Mouse (Mus musculus): ENCODE measurements around the gene Zdhhc21. TPM values are rescaled to one million over a fixed set of nuclear protein-coding genes. Genes with fewer than 3 reads are reported as not detected.

Zdhhc21 gene
- polyA plus RNA-seq, 1 experiment from 2014 or later = 12.7 TPM

DNA sequence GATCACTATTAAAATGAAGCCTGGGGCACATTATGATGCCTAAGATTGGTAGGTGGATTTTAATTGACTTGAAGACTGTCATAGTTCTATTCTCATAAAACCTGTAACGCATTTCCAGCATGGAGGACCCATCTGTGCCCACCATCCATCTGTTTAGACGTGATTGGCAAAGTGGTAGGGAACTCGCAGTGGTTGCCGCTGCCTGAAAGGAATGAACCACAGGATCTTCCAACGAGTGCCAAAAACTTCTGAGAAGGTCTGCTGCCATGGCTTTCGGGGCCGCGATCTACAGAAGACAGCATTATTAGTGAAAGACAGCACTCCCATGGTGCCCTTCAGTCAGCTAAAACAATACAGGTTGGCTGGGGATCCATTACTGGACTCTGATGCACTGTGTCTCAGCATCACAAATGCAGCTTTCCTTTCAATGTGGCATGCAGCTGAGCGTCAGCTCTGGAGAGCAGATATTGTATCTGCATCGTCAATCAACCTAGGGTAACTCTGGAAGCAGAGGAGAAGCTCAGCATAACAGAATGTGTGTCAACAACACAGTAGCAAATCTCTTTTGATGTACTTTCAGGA is 53.5 kb downstream of the Zdhhc21 start:
- 90% methylated on average over 10 of the region's 10 CpGs for WGBS
- no peaks in the 10 kb centered on the region for H3K27me3 ChIP-seq (ENCODE audit: low read depth, poor library complexity, severe bottlenecking)
- H3K4me1 ChIP-seq = peaks cover 5% of the 10 kb centered on the region; the same call in 1 of the 2 replicates
- H3K27ac ChIP-seq (replicated peaks) = no peak overlapping the region
- H3K36me3 ChIP-seq = peaks cover 9% of the 10 kb centered on the region; the same call in 1 of the 2 replicates
- no peak for DNase-seq (ENCODE audit: low spot score)
- no peaks in the 10 kb centered on the region for H3K9me3 ChIP-seq (replicated peaks)
- no peak overlapping the region for H3K4me3 ChIP-seq

- DNase-seq (ENCODE audit: low spot score) = no peak
- Histone ChIP-seq H3K9me3 (replicated peaks) (no peaks in the 10 kb centered on the region), H3K27me3 (ENCODE audit: low read depth, poor library complexity, severe bottlenecking) (no peaks in the 10 kb centered on the region), H3K4me1 (peaks cover 5% of the 10 kb centered on the region; the same call in 1 of the 2 replicates), H3K27ac (replicated peaks) (no peak overlapping the region), H3K36me3 (peaks cover 5% of the 10 kb centered on the region; the same call in 1 of the 2 replicates), H3K4me3 (no peak overlapping the region)
- WGBS = 50% methylated on average over 2 of the region's 2 CpGs
Observed at GRCm38 (mm10) chr4:82804019-82804418, 55.7 kb downstream of the Zdhhc21 start.

DNA sequence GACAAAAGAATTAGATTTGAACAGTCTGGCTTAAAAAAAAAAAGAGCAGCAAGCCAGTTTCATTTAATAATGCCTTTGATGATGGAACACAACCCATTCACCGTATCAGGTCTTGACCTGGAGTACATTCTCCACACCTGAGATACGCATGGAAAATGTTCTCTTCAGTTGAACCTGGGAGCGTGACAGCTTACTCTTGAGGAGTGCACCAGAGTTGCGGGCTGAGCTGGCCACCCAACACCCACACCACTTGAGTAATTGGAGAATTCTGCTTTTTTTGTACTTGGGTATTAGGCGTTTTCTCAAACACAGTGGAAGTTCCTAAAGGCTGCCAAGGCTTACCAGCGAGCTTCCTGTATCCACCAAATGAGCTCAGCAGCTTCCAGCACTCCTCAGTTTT is 66.2 kb downstream of the Zdhhc21 start:
- Histone ChIP-seq H3K4me3 (no peak overlapping the region), H3K9me3 (replicated peaks) (no peaks in the 10 kb centered on the region), H3K36me3 (peaks cover 3% of the 10 kb centered on the region; the same call in 1 of the 2 replicates), H3K27me3 (ENCODE audit: low read depth, poor library complexity, severe bottlenecking) (no peaks in the 10 kb centered on the region), H3K4me1 (no peaks in the 10 kb centered on the region), H3K27ac (replicated peaks) (no peak overlapping the region)
- 91% methylated on average over 6 of the region's 6 CpGs for WGBS
- DNase-seq (ENCODE audit: low spot score) = no peak

- DNase-seq (ENCODE audit: low spot score) = no peak
- Histone ChIP-seq H3K4me1 (no peaks in the 10 kb centered on the region), H3K27ac (replicated peaks) (no peak overlapping the region)
Observed at GRCm38 (mm10) chr4:82792906-82793580, 66.7 kb downstream of the Zdhhc21 start.

GRCm38 (mm10) chr4:82765513-82766216 is 94.1 kb downstream of the Zdhhc21 start:
- DNase-seq (ENCODE audit: low spot score) = no peak
- Histone ChIP-seq H3K9me3 (replicated peaks) (no peaks in the 10 kb centered on the region), H3K27me3 (ENCODE audit: low read depth, poor library complexity, severe bottlenecking) (no peaks in the 10 kb centered on the region), H3K4me1 (peaks cover 27% of the 10 kb centered on the region), H3K27ac (replicated peaks) (0 out of 2 replicates have a peak overlapping the region, but pooled peaks have one; percentile 4), H3K4me3 (no peak overlapping the region), H3K36me3 (no peaks in the 10 kb centered on the region)
- 86% methylated on average over 11 of the region's 11 CpGs for WGBS

More at GRCm38 (mm10) chr4:82792906-82793580, 66.7 kb downstream of the Zdhhc21 start:
- Histone ChIP-seq H3K4me3 (no peak overlapping the region), H3K27me3 (ENCODE audit: low read depth, poor library complexity, severe bottlenecking) (no peaks in the 10 kb centered on the region), H3K36me3 (peaks cover 3% of the 10 kb centered on the region; the same call in 1 of the 2 replicates), H3K9me3 (replicated peaks) (no peaks in the 10 kb centered on the region)
- WGBS = 84% methylated on average over 5 of the region's 5 CpGs

DNA sequence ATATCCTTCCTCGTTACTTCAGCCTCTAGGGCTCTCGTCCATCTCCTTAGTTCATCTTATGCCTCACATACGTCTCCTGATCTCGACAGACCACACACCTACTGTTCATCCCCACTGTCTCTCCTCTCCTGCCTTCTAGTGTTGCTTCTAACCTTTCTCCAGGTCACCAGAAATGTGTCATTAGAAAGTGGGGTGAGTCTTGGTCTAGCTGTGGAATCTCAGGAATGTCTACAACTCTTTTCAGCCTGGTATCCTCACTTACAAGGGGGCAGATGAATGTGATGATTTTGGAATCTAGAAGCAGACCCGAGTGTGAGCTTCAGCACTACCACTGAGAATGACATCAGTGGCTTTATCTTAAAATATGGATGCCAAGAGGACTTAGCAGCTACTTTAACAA is 96.2 kb downstream of the Zdhhc21 start:
- H3K4me1 ChIP-seq = peaks cover 28% of the 10 kb centered on the region
- H3K9me3 ChIP-seq (replicated peaks) = no peaks in the 10 kb centered on the region
- H3K4me3 ChIP-seq = no peak overlapping the region
- no peak for DNase-seq (ENCODE audit: low spot score)
- 46% methylated on average over 5 of the region's 5 CpGs for WGBS
- H3K27ac ChIP-seq (replicated peaks) = peak overlapping the region; percentile 74
- H3K27me3 ChIP-seq (ENCODE audit: low read depth, poor library complexity, severe bottlenecking) = no peaks in the 10 kb centered on the region
- H3K36me3 ChIP-seq = no peaks in the 10 kb centered on the region

DNA sequence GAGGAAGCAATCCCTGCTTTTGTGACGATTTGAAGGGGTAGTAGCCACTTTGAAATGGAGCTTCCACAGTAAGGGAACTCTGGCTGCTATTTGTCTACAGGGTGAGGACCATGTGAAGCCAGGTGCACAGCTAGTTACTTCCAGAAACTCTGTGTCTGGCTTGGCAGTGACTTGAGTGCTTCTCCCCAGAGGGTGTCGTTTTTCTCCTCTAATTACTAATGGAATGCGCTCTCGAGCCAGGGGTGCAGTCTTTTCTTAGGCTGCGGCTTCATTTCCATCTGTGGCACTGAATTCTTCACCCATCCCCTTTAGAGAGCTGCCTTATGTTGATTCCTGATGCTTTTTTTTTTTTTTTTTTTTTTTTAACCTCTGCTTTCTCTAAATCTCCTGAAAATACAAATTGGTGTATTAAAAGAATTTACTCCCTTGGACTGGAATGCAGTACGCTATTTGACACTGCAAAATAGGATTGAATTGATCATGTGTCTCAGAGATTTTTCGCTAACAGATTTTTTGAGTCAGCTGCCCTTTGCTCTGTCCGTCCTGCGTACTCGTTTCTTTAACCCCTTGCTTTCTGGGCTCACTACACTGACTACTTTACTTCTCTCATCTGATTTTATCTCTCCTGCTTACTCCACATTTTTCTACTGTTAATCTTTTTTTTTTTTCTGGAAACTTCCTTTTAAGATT is 97.2 kb downstream of the Zdhhc21 start:
- H3K27ac ChIP-seq (replicated peaks) = peak overlapping the region; percentile 74
- WGBS = 5% methylated on average over 10 of the region's 10 CpGs
- no peak for DNase-seq (ENCODE audit: low spot score)
- H3K9me3 ChIP-seq (replicated peaks) = no peaks in the 10 kb centered on the region
- no peaks in the 10 kb centered on the region for H3K27me3 ChIP-seq (ENCODE audit: low read depth, poor library complexity, severe bottlenecking)
- H3K4me3 ChIP-seq = peak overlapping the region; percentile 20; the same call in 1 of the 2 replicates
- H3K4me1 ChIP-seq = peaks cover 34% of the 10 kb centered on the region
- no peaks in the 10 kb centered on the region for H3K36me3 ChIP-seq

DNA sequence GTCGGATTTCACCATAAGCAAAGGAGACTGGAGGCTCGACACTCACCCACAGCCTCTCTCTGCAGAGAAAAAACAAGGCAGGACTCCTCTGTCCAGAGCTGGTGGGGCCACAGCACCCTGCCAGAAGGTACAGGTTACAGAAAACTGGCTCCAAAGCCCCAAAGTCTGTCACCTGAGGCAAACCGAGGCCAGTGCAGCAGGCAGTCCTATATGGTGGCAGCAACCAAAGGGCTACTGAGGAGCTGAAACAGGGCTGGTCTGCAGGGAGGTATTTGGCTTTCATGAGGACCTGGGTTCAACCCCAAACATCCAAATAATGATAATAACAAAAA is 103.5 kb downstream of the Zdhhc21 start:
- Histone ChIP-seq H3K27ac (replicated peaks) (peak overlapping the region; percentile 79), H3K9me3 (replicated peaks) (no peaks in the 10 kb centered on the region; the same call in 1 of the 2 replicates), H3K36me3 (no peaks in the 10 kb centered on the region), H3K4me3 (no peak overlapping the region), H3K4me1 (peaks cover 34% of the 10 kb centered on the region), H3K27me3 (ENCODE audit: low read depth, poor library complexity, severe bottlenecking) (no peaks in the 10 kb centered on the region)
- 6% methylated on average over 3 of the region's 3 CpGs for WGBS
- no peak for DNase-seq (ENCODE audit: low spot score)

GRCm38 (mm10) chr4:82755616-82756294 is 104.0 kb downstream of the Zdhhc21 start:
- Histone ChIP-seq H3K27ac (replicated peaks) (peak overlapping the region; percentile 79), H3K9me3 (replicated peaks) (no peaks in the 10 kb centered on the region; the same call in 1 of the 2 replicates), H3K4me1 (peaks cover 34% of the 10 kb centered on the region), H3K4me3 (no peak overlapping the region), H3K36me3 (no peaks in the 10 kb centered on the region), H3K27me3 (ENCODE audit: low read depth, poor library complexity, severe bottlenecking) (no peaks in the 10 kb centered on the region)
- DNase-seq (ENCODE audit: low spot score) = peak; percentile 59
- WGBS = 18% methylated on average over 3 of the region's 3 CpGs

Other genes with a start within 250 kb of the Zdhhc21 start
- 9.8 and 17.4 TPM in 2 replicates for gene Nfib, start 154.2 kb downstream of the Zdhhc21 start, polyA plus RNA-seq (2016; fragmentation: Nextera tagmentation; extraction: Ambion mirVana)
- not detected in 2 replicates for gene Cer1, start 25.2 kb upstream of the Zdhhc21 start, polyA plus RNA-seq (2016; fragmentation: Nextera tagmentation; extraction: Ambion mirVana)
- gene Frem1, start 192.4 kb upstream of the Zdhhc21 start, polyA plus RNA-seq (2016; fragmentation: Nextera tagmentation; extraction: Ambion mirVana) = 6.0 and 7.7 TPM in 2 replicates

All from midbrain, embryonic 10.5 days (tissue).